Mouse (Mus musculus) hindbrain, embryonic 14.5 days (tissue): Measurements from ENCODE around the gene Ccnl2. TPM values are rescaled to one million over a fixed set of nuclear protein-coding genes. Genes with fewer than 3 reads are reported as not detected.
A peak's percentile ranks its signal among the peaks of the same experiment; 100 is the strongest.

ENCODE experiments used
- ATAC-seq: fragments of 200-750 bp; cut with Nextera tagmentation; 2 replicates; pipeline ENCODE4 v1.8.0; 2017; ENCODE audit warnings: moderate number of reproducible peaks, mild to moderate bottlenecking, moderate TSS enrichment, moderate library complexity; ENCODE audit not compliant: low FRiP score
- DNase-seq: peaks from one replicate; pipeline ENCODE4 v3.0.0-alpha.2; 2015; ENCODE audit warnings: low spot score
- H3K27ac ChIP-seq: fragments of 300-500 bp; sonication (generic); 2 replicates; pipeline ENCODE4 v1.5.1; 2014; ENCODE audit warnings: mild to moderate bottlenecking, moderate library complexity
- H3K27me3 ChIP-seq: fragments of 300-500 bp; sonication (generic); 2 replicates; pipeline ENCODE4 v1.6.1; 2014; ENCODE audit warnings: mild to moderate bottlenecking, low read length, mixed read lengths; ENCODE audit not compliant: control insufficient read depth, insufficient read depth
- H3K36me3 ChIP-seq: fragments of 300-500 bp; sonication (generic); replicated peaks from 2 replicates; pipeline ENCODE4 v1.6.1; 2014; ENCODE audit not compliant: control insufficient read depth, insufficient read depth
- H3K4me1 ChIP-seq: fragments of 300-500 bp; sonication (generic); replicated peaks from 2 replicates; pipeline ENCODE4 v1.6.1; 2014; ENCODE audit warnings: antibody characterized with exemption, low read length, mixed read lengths; ENCODE audit not compliant: control insufficient read depth, insufficient read depth
- H3K4me2 ChIP-seq: fragments of 300-500 bp; sonication (generic); replicated peaks from 2 replicates; pipeline ENCODE4 v1.6.1; 2014; ENCODE audit warnings: mild to moderate bottlenecking, moderate library complexity
- H3K4me3 ChIP-seq: fragments of 300-500 bp; sonication (generic); replicated peaks from 2 replicates; pipeline ENCODE4 v1.5.1; 2014; ENCODE audit warnings: mild to moderate bottlenecking, low read length
- H3K9ac ChIP-seq: fragments of 300-500 bp; sonication (generic); 2 replicates; pipeline ENCODE4 v1.6.1; 2014
- H3K9me3 ChIP-seq: fragments of 300-500 bp; sonication (generic); 2 replicates; pipeline ENCODE4 v1.6.1; 2016; ENCODE audit warnings: low read length; ENCODE audit not compliant: control insufficient read depth
- WGBS: fragments of 180-500 bp; shearing (Covaris S2); extraction: QIAGEN DNeasy Blood & Tissue Kit; methylation state at CpG from one replicate; pipeline ENCODE4 v1.1.7; 2014; 5-methylcytosine and 5-hydroxymethylcytosine counted together
- polyA plus RNA-seq: library from polyadenylated mRNA; unstranded; fragments of >200 nt; fragmentation: Nextera tagmentation; extraction: Ambion mirVana; gene quantifications from 2 replicates; pipeline ENCODE4 v1.2.1, GENCODE M21; 2014

The Ccnl2 gene
- 131 and 133 TPM in 2 replicates for polyA plus RNA-seq

DNA sequence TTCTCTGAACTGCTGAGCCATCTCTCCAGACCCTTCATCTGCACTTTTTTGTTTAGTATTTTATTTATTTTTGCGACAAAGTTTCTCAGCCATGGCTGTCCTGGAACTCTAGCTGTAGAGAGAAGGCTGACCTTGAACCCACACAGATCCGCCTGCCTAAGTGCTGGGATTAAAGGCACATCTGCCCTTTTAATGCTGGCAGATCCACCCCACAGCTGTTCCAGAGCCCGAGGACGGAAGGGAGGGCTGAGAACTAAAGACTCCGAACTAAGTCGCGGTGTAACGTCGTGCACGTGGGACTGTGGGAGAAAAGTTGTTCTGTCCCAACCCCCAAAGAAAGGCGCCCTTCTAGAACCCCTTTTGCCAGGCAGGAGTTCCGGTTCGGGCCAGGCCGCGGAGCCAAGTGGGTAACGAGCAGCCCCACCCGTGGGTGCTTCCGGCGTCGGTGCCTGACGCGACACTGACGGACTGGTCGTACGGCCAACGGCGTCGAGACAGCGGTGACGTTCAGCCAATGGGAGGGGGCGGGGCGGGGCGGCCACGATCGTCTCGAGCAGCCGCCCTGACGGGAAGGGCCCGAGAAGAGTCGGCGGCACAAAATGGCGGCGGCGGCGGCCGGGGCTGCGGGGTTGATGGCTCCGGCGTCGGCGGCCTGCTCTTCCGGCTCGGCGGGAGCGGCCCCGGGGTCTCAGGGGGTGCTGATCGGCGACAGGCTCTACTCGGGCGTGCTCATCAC is at the start of gene Ccnl2:
TSS of gene Ccnl2 (plus strand) at position 561 of the 736 bp plus-strand sequence.
- peaks cover 77% of the 10 kb centered on the region for H3K36me3 ChIP-seq
- no peaks in the 10 kb centered on the region for H3K27me3 ChIP-seq
- peak within 1 kb of the TSS; percentile 91 for H3K4me2 ChIP-seq
- WGBS = under 1% methylated on average over 56 of the region's 60 CpGs
- peak within 1 kb of the TSS; percentile 100 for H3K4me3 ChIP-seq
- peak; percentile 99 for ATAC-seq
- H3K9ac ChIP-seq = peak within 1 kb of the TSS; percentile 98
- H3K27ac ChIP-seq = peak within 1 kb of the TSS; percentile 88
- no peaks in the 10 kb centered on the region for H3K9me3 ChIP-seq
- DNase-seq = peak; percentile 96
- H3K4me1 ChIP-seq = peaks cover 24% of the 10 kb centered on the region

DNA sequence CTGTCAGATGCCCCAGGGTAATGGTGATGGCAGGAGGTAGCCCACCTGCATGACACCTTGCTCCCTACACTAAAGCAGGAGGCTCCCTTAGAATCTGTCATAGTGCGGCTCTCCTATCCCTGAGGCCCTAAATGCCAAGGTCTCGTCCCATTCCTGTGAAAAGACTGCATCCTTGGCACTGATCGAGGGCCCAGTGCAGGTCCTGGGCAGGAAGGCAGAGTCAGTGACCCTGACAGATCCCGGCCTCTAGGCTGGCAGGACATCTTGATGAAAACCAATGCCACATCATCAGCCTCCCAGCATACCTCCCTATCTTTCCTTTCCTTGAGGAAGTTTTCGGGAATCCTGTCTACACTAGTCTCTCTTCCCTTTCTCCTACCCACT is 42.8 kb upstream of the Ccnl2 start:
- Histone ChIP-seq H3K36me3 (no peaks in the 10 kb centered on the region), H3K9ac (peak overlapping the region; percentile 80), H3K27ac (no peak overlapping the region), H3K27me3 (peaks cover 5% of the 10 kb centered on the region), H3K4me3 (peak overlapping the region; percentile 45), H3K4me1 (peaks cover 16% of the 10 kb centered on the region), H3K4me2 (peak overlapping the region; percentile 63), H3K9me3 (no peaks in the 10 kb centered on the region)
- WGBS = 69% methylated on average over 5 of the region's 5 CpGs
- ATAC-seq = no peak
- DNase-seq = no peak

DNA sequence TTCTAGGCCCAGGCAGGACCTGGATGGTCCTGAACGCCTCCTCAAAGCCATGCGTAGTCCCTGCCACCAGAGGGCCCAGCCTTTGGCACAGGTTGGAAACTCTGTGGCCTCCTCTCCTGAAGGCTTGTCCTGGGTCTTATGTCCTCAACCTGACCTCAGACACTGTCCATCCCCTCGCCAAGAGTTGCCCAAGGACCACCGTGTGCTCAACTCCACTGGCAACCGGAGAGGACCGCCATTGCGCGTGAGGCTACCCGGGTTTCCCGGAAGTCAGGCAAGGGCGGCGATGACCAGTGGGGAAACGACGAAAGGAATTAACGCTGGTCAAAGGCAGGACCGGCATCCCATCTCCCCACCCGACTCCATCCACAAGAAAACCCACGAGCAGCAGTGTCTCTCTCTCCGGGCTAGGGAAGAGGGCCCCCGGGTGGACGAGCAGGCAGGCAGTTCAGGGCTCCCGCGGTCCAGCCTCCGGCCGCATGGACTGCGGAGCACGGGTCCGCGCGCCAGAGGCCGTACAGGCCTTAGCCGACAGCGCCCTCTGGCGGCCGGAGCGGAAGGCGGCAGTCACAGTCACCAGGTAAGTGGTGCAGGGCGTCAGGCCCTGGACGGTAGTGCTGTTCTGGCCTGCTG is 42.3 kb upstream of the Ccnl2 start:
- peak overlapping the region; percentile 63 for H3K4me2 ChIP-seq
- H3K36me3 ChIP-seq = no peaks in the 10 kb centered on the region
- peak; percentile 90 for DNase-seq
- peak overlapping the region; percentile 45 for H3K4me3 ChIP-seq
- peaks cover 21% of the 10 kb centered on the region for H3K4me1 ChIP-seq
- peaks cover 5% of the 10 kb centered on the region for H3K27me3 ChIP-seq
- 0 out of 2 replicates have a peak overlapping the region, but pooled peaks have one; percentile 56 for H3K27ac ChIP-seq
- ATAC-seq = peak; percentile 78
- H3K9me3 ChIP-seq = no peaks in the 10 kb centered on the region
- 0% methylated on average over 39 of the region's 39 CpGs for WGBS
- H3K9ac ChIP-seq = peak overlapping the region; percentile 80

DNA sequence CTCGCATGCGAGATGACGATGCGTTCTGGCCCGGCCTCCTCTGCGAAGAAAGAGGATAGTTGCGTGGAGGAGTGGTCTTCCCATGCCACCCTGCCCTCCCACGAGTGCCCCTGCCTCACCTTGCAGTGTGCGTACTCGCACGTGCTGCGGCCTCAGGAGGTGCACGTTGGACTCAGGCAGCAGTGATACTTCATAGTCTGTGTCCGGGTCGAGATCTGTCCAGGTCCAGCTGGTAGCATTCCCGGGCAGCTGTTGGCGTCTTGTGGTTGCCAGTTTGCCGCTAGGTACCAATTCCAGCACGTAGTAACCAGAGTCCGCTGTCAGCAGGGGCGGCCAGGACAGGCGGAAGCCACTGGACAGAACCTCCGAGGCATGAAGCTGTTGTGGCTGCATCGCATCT is 41.7 kb upstream of the Ccnl2 start:
- 47% methylated on average over 24 of the region's 24 CpGs for WGBS
- Histone ChIP-seq H3K27me3 (peaks cover 5% of the 10 kb centered on the region), H3K4me1 (peaks cover 26% of the 10 kb centered on the region), H3K4me2 (peak overlapping the region; percentile 63), H3K9me3 (no peaks in the 10 kb centered on the region), H3K4me3 (peak overlapping the region; percentile 45), H3K27ac (no peak overlapping the region), H3K9ac (peak overlapping the region; percentile 80), H3K36me3 (no peaks in the 10 kb centered on the region)
- ATAC-seq (0 out of 2 replicates have a peak, but pooled peaks have one; percentile 9), DNase-seq (no peak)

DNA sequence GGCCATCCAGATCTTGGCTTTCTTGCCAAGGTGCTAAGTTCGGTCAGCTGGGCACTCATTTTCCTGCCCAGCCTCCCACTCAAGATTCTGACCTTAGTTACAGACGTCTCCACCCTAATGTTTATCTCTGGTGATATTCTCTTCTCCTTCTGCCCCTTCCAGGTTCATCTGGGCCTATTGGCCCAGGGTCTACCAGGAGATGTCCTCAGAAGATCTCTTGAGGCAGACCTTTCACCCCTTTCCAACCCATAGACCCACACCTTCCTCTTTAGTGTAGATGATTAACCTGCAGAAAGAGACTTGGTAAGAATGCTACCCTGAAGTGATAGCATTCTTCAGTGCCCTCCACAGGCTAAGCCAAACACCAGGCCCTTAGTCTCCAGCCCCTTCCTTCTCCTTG is 40.6 kb upstream of the Ccnl2 start:
- Histone ChIP-seq H3K27ac (no peak overlapping the region), H3K4me2 (no peak overlapping the region)

DNA sequence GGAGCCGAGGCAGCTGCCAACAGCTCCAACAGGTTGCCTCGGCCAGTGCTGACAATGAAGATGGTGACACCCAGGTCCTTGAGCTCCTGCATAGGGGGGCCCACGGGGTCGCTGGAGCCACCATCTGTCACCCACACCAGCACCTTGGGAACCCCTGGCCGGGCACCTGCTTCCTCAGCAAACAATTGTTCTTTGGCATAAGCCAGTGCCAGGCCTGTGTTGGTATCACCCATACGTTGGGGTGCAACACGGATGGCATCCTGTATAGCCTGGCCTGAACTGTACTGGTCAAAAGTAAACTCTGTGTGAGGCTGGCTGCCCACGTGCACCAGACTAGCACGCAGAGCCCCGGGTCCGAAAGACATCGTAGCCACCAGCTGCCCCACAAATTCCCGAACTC is 39.5 kb upstream of the Ccnl2 start:
- H3K4me2 ChIP-seq = peak overlapping the region; percentile 77
- H3K4me3 ChIP-seq = no peak overlapping the region
- no peak overlapping the region for H3K9ac ChIP-seq
- 90% methylated on average over 13 of the region's 13 CpGs for WGBS
- H3K36me3 ChIP-seq = no peaks in the 10 kb centered on the region
- H3K27me3 ChIP-seq = peaks cover 5% of the 10 kb centered on the region
- H3K27ac ChIP-seq = no peak overlapping the region
- no peaks in the 10 kb centered on the region for H3K9me3 ChIP-seq
- ATAC-seq (no peak), DNase-seq (no peak)
- H3K4me1 ChIP-seq = peaks cover 26% of the 10 kb centered on the region

More for the DNA sequence above, 40.6 kb upstream of the Ccnl2 start:
- Histone ChIP-seq H3K9ac (no peak overlapping the region), H3K4me1 (peaks cover 26% of the 10 kb centered on the region), H3K4me3 (no peak overlapping the region), H3K27me3 (peaks cover 5% of the 10 kb centered on the region), H3K9me3 (no peaks in the 10 kb centered on the region), H3K36me3 (no peaks in the 10 kb centered on the region)
- WGBS = 78% methylated on average over 2 of the region's 2 CpGs
- ATAC-seq (no peak), DNase-seq (no peak)

DNA sequence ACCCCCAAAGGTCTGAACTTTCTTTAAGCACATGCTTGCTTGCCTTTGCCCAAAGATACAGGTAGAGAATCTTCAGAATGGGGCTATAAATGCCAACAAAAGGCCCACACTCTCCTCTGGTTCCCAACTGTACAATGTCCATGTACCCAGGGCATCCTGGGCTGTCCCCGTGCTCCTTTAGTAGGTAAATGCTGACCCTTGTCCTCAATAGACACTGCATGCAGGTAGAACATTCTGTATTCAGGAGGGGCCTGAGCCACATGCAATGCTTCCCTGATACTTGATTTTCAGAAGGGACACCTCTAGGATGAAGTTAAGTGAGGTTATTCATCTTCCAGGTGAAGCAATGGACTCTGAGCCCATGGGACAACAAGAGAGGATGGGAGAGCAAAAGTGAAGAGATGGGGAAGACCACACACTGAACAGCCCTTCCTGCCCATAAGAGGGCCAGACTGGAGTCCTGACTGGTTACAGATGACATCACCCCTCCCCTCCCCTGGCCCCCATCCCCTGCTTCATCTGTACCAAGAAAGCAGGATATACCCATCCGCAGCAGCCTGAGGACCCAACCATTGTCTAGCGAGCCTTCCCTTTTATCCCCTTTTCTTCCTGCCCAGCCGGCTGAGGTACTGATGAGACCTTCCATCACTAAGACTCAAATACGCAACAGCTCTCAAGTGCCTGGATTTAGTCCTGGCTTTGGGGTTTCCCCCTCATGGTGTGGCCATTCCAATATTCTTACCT is 38.8 kb upstream of the Ccnl2 start:
- Histone ChIP-seq H3K36me3 (no peaks in the 10 kb centered on the region), H3K4me1 (peaks cover 26% of the 10 kb centered on the region), H3K9ac (peak overlapping the region; percentile 53; the same call in 1 of the 2 replicates), H3K4me2 (peak overlapping the region; percentile 77), H3K4me3 (peak overlapping the region; percentile 40), H3K9me3 (no peaks in the 10 kb centered on the region), H3K27ac (no peak overlapping the region), H3K27me3 (peaks cover 5% of the 10 kb centered on the region)
- 41% methylated on average over 5 of the region's 5 CpGs for WGBS
- no peak for DNase-seq
- no peak for ATAC-seq

DNA sequence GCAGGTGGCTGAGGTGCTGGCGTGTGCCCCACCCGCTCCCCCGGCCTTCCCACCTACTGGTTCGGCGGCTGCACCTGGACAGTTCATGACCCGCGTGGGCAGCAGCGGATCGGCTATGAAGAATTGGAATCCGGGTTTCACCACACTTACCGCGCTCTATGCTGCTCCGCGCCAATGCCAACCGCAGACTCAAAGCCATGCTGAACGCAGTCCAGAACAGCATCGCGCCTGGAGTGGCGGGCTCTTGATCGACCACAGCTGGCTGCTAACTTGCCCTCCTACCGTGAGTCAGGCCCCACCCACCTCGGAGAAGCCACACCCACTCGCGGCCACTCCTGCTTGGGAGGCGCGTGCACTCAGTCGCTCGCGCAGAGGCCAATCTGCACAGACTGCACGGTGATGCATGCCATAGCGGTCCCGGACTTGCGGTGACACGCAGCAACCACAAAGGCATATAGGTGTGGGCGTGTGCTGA is 38.0 kb upstream of the Ccnl2 start, which contains the start of gene Vwa1:
TSS of gene Vwa1 (minus strand) at position 419 of the 475 bp plus-strand sequence.
- Histone ChIP-seq H3K27ac (peak within 1 kb of the TSS; percentile 56), H3K4me2 (peak within 1 kb of the TSS; percentile 77), H3K9me3 (no peaks in the 10 kb centered on the region), H3K4me1 (peaks cover 26% of the 10 kb centered on the region), H3K27me3 (peaks cover 5% of the 10 kb centered on the region), H3K4me3 (peak within 1 kb of the TSS; percentile 40), H3K9ac (peak within 1 kb of the TSS; percentile 53), H3K36me3 (no peaks in the 10 kb centered on the region)
- ATAC-seq (peak; percentile 83), DNase-seq (peak; percentile 81)
- 1% methylated on average over 35 of the region's 35 CpGs for WGBS
